Mouse (Mus musculus) B cell, adult 2 months (primary cell): ENCODE results near the gene Mxra7.
"Not testable (repeated sequence)": the region's sequence is repeated elsewhere in the genome, so short reads cannot be mapped to it uniquely, and the experiment has no call there.

ENCODE experiments used
- DNase-seq, 2 experiments: peaks; one replicate each; pipeline ENCODE4 v3.0.0; 2022

Gene Mxra7

GRCm38 (mm10) chr11:116846593-116847181, 18.8 kb upstream of the Mxra7 start:
- DNase-seq = no peak

- DNase-seq = peak; percentile 93 to 94
Measured at GRCm38 (mm10) chr11:116843261-116844233, 15.7 kb upstream of the Mxra7 start, which contains the start of the genes Mettl23 and Jmjd6. Gene Mettl23, plus strand, starts transcription at chr11:116843278. Gene Jmjd6, minus strand, starts transcription at chr11:116843449.

GRCm38 (mm10) chr11:116842531-116843260, 14.8 kb upstream of the Mxra7 start:
- peak; percentile 72 to 75 for DNase-seq

- no peak for DNase-seq
Measured at GRCm38 (mm10) chr11:116840748-116841147, 12.9 kb upstream of the Mxra7 start.

- no peak for DNase-seq
Measured at GRCm38 (mm10) chr11:116839601-116840000, 11.8 kb upstream of the Mxra7 start.

GRCm38 (mm10) chr11:116838936-116839335, 11.1 kb upstream of the Mxra7 start:
- DNase-seq = no peak

GRCm38 (mm10) chr11:116837441-116837840, 9.6 kb upstream of the Mxra7 start:
- DNase-seq = no peak

- no peak for DNase-seq
Measured at GRCm38 (mm10) chr11:116836283-116836682, 8.4 kb upstream of the Mxra7 start.

- DNase-seq = no peak
Measured at GRCm38 (mm10) chr11:116834954-116835353, 7.1 kb upstream of the Mxra7 start.

- DNase-seq = no peak
Measured at GRCm38 (mm10) chr11:116832172-116832685, 4.4 kb upstream of the Mxra7 start.

- no peak for DNase-seq
Measured at GRCm38 (mm10) chr11:116826550-116827504, 1.0 kb downstream of the Mxra7 start.

GRCm38 (mm10) chr11:116825230-116825629, 2.6 kb downstream of the Mxra7 start:
- DNase-seq = no peak

GRCm38 (mm10) chr11:116823885-116824284, 4.0 kb downstream of the Mxra7 start:
- not testable (repeated sequence) for DNase-seq

- DNase-seq = no peak
Measured at GRCm38 (mm10) chr11:116823255-116823654, 4.6 kb downstream of the Mxra7 start.

- no peak for DNase-seq
Measured at GRCm38 (mm10) chr11:116822626-116823025, 5.2 kb downstream of the Mxra7 start.

GRCm38 (mm10) chr11:116822215-116822614, 5.6 kb downstream of the Mxra7 start:
- DNase-seq = no peak

GRCm38 (mm10) chr11:116821057-116821940, 6.5 kb downstream of the Mxra7 start:
- DNase-seq = no peak

- no peak for DNase-seq
Measured at GRCm38 (mm10) chr11:116819932-116820593, 7.8 kb downstream of the Mxra7 start.

- no peak for DNase-seq
Measured at GRCm38 (mm10) chr11:116818722-116819121, 9.1 kb downstream of the Mxra7 start.

GRCm38 (mm10) chr11:116817567-116817966, 10.3 kb downstream of the Mxra7 start:
- DNase-seq = no peak
